Mouse (Mus musculus) embryonic fibroblast, embryonic 13.5 days (primary cell): Measurements from ENCODE around the gene Dnmt3a. TPM values are rescaled to one million over a fixed set of nuclear protein-coding genes. Genes with fewer than 3 reads are reported as not detected.

Experiments used
- H3K27ac ChIP-seq: 2 replicates; pipeline ENCODE4 v1.5.1; 2012; ENCODE audit warnings: low read length, control low read depth, inconsistent platforms; ENCODE audit not compliant: insufficient read depth
- H3K4me1 ChIP-seq: 2 replicates; pipeline ENCODE4 v1.6.1; 2011; ENCODE audit warnings: low read length; ENCODE audit not compliant: control insufficient read depth, insufficient read depth
- H3K4me3 ChIP-seq: 2 replicates; pipeline ENCODE4 v1.5.1; 2011; ENCODE audit warnings: mild to moderate bottlenecking, control low read depth, low read length; ENCODE audit not compliant: insufficient read depth
- CTCF ChIP-seq: IDR thresholded peaks from 2 replicates; pipeline ENCODE4 v1.5.1; 2011; ENCODE audit warnings: mild to moderate bottlenecking, control low read depth, low read length, moderate library complexity, borderline replicate concordance; ENCODE audit not compliant: insufficient read depth
- POLR2A ChIP-seq: IDR thresholded peaks from 2 replicates; pipeline ENCODE4 v1.6.1; 2011; ENCODE audit warnings: low read depth, mild to moderate bottlenecking, control low read depth, low read length, moderate library complexity
- polyA plus RNA-seq: library from polyadenylated mRNA; stranded (reverse); fragments of >200 nt; gene quantifications from 2 replicates; pipeline ENCODE4 v1.2.4, GENCODE M21; 2011; ENCODE audit warnings: low read depth; ENCODE audit not compliant: missing spikeins, insufficient read length

The Dnmt3a gene
- polyA plus RNA-seq, 1 experiment, result 27.0 TPM

- no peak for TF ChIP-seq POLR2A
- TF ChIP-seq CTCF, result no peak
- Histone ChIP-seq H3K27ac (no peak overlapping the region), H3K4me1 (0 out of 2 replicates have a peak, but pooled peaks cover 3% of the 10 kb centered on the region), H3K4me3 (no peak overlapping the region)
Measured at GRCm38 (mm10) chr12:3868676-3869458, 63.1 kb downstream of the Dnmt3a start.

- 0 out of 2 replicates have a peak, but pooled peaks cover 3% of the 10 kb centered on the region for H3K4me1 ChIP-seq
- H3K27ac ChIP-seq, result no peak overlapping the region
- TF ChIP-seq POLR2A, result no peak
- no peak for TF ChIP-seq CTCF
- no peak overlapping the region for H3K4me3 ChIP-seq
Measured at GRCm38 (mm10) chr12:3870024-3870423, 64.2 kb downstream of the Dnmt3a start.

- Histone ChIP-seq H3K4me3 (no peak overlapping the region), H3K27ac (no peak overlapping the region)
- TF ChIP-seq CTCF, result no peak
Measured at GRCm38 (mm10) chr12:3870859-3871462, 65.2 kb downstream of the Dnmt3a start.

GRCm38 (mm10) chr12:3871637-3872036 lies 65.8 kb downstream of the Dnmt3a start:
- peak; percentile 20; the same call in 1 of the 2 replicates for TF ChIP-seq CTCF
- TF ChIP-seq POLR2A, result no peak
- Histone ChIP-seq H3K4me3 (no peak overlapping the region), H3K27ac (no peak overlapping the region), H3K4me1 (0 out of 2 replicates have a peak, but pooled peaks cover under 1% of the 10 kb centered on the region)

More at GRCm38 (mm10) chr12:3870859-3871462, 65.2 kb downstream of the Dnmt3a start:
- 0 out of 2 replicates have a peak, but pooled peaks cover 3% of the 10 kb centered on the region for H3K4me1 ChIP-seq

- TF ChIP-seq POLR2A (no peak), CTCF (no peak)
- Histone ChIP-seq H3K27ac (no peak overlapping the region), H3K4me1 (no peaks in the 10 kb centered on the region), H3K4me3 (no peak overlapping the region)
Measured at GRCm38 (mm10) chr12:3872410-3873230, 66.8 kb downstream of the Dnmt3a start.

GRCm38 (mm10) chr12:3875474-3875873 lies 69.7 kb downstream of the Dnmt3a start:
- no peak overlapping the region for H3K27ac ChIP-seq
- no peaks in the 10 kb centered on the region for H3K4me1 ChIP-seq
- TF ChIP-seq POLR2A, result no peak
- no peak for TF ChIP-seq CTCF
- no peak overlapping the region for H3K4me3 ChIP-seq

- Histone ChIP-seq H3K4me3 (no peak overlapping the region), H3K27ac (no peak overlapping the region), H3K4me1 (no peaks in the 10 kb centered on the region)
- TF ChIP-seq CTCF (no peak), POLR2A (no peak)
Measured at GRCm38 (mm10) chr12:3877376-3877775, 71.6 kb downstream of the Dnmt3a start.

GRCm38 (mm10) chr12:3881474-3881873 lies 75.7 kb downstream of the Dnmt3a start:
- Histone ChIP-seq H3K4me1 (no peaks in the 10 kb centered on the region), H3K27ac (no peak overlapping the region), H3K4me3 (no peak overlapping the region)
- TF ChIP-seq CTCF (no peak), POLR2A (no peak)

- Histone ChIP-seq H3K27ac (no peak overlapping the region), H3K4me3 (no peak overlapping the region), H3K4me1 (peaks cover 10% of the 10 kb centered on the region)
- TF ChIP-seq POLR2A (no peak), CTCF (no peak)
Measured at GRCm38 (mm10) chr12:3884892-3885493, 79.2 kb downstream of the Dnmt3a start.
